Mouse (Mus musculus): ENCODE measurements at regions not wholly inside any gene's neighbourhood (a gene's known extent, or its start where the extent isn't known, plus 50 kb on each side); places are given as distances from the start of the nearest gene placed in this dataset.

DNA sequence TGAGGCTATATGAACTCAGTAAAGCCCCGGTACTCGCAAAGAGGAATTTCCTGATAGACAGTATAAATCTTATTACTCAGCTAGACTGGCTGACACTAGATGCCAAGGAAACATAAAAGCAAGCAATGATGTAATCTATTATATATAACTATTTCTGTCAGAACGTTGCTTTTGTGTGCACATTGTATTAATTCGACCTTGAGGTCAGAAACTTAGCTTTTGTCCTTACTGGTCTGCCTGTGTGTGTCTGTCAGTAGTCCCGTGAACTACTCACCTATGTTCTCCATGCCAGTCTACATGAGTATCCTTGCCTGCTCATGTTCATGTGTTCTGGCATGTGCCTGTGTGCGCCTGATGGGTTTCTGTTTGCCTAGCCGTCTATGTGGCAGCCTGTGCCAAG, 70.5 kb downstream of the Tmx1 start:
- DNase-seq (ENCODE audit: extremely low read depth, insufficient read length, low spot score), result no peak

DNA sequence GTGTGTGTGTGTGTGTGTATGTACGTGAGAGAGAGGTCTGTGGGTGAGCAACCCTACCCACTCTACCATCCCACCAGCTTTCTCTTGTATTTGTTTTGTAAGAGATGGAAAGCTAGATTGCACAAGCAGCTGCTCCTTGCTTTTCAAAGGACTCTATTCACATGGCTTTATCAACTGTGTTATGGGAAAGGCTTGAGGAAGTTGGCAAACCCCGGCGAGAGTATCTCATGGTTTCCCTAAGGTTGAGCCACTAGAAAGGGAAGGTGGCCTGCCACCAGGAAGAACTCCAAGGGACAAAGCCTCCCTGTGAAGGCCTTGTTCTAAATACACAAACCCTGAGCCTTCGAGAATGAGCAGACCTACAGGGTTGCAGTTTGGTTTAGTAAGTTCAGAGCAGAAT, 71.8 kb downstream of the Tmx1 start:
- no peak for DNase-seq (ENCODE audit: extremely low read depth, insufficient read length, low spot score)

DNA sequence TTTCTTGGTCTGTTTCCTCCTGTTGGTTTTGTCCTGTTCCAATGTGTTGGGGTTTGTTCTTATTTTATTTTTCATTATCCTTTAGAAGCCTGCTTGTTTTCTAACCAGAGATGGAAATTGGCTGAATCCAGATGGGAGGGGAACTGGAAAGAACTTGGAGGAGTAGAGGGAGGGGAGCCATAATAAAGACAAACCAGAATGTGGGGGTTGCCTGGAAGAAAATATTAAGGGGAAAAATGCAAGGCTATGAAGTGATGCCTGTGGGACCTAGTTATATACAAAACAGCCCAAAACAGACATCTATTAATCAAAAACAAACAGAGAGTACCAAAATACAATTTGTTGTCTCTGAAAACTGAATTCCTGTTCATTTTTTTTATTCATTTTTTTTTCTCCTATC, 78.8 kb downstream of the Tmx1 start:
- DNase-seq (ENCODE audit: extremely low read depth, insufficient read length, low spot score), result no peak

DNA sequence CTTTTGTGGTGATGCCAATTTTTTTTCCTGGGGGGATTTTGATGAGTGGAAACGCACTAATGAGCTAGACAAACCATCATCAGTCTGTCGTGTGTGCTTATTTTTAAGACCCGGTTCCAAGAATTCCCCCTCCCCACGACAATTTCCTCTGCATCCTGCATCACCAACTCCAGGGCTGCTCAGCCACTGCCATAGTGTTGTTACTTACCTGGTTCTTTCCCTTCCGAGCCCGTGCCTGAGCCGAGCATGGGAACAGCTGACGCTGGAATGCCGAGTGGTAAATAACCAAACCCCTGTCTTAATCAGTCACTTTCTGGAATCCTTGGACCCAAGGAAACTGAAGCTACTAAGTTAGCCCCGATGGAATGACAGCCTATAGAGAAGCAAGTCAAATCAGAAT, 79.3 kb downstream of the Tmx1 start:
- no peak for DNase-seq (ENCODE audit: extremely low read depth, insufficient read length, low spot score)

DNA sequence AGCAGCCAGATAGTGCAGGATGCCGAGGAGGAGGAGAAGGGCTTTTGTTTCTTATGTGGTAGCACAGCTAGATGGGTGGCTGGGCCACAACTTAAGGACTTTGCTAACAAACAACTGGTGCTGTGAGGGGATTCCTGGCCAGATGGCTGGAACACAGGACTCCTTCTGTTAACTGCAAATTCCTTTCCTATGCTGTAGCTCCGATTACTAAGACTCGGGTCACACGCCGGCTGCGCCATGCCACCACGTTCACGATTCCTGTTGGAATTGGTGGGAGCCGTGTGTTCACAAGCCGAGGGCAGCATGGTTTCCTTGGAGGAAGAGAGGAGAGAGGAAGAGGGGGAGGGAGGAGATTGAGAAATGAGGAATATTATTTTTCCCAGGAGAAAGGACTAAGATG, 79.9 kb downstream of the Tmx1 start:
- DNase-seq (ENCODE audit: extremely low read depth, insufficient read length, low spot score), result peak; percentile 16

DNA sequence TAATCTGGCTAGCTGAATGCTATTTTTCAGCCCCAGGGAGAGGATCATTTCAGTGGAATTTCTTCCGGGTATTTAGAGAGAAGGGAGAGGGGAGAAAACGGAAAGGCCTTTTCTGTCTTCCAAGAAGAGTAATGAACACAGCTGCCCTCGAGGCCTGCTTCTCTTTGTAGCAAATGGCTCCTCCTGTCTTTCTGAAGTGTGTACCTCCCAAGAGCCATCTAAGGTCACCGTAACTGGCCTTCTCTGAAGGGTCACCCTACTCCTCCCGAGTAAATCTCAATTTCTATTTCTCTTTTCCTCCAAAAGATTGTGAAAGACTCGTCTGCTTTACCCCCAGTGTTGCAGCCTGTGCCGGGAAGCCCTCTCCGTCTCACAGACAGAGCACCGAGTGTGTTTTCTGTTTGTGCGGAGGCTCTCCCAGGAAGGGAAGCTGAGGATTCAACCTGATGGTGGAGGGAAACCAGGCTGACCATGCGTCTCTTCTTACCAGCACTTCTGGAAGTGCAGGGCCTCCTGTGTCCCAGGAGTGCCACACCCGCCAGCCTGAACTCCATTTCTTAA, 80.6 kb downstream of the Tmx1 start:
- DNase-seq (ENCODE audit: extremely low read depth, insufficient read length, low spot score), result no peak

DNA sequence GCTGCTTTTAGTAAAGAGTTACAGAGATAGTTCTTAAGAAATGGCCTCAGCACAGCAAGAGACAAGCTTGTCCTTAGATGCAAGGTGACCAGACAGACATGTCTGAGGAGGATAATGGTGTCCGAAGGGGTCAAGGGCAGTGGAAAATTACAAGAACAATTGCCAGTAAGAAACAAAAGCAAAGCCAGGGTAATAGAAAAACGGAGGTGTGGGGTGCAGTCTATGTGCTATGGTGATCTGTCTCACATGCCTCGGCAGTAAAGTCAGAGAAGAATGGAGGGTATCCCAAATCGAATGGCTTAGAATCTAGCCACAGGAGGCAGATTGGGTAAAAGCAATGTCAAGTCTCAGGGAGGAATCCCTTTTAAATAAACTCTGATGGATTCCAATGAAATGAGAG, 86.2 kb downstream of the Tmx1 start:
- DNase-seq (ENCODE audit: extremely low read depth, insufficient read length, low spot score), result no peak

DNA sequence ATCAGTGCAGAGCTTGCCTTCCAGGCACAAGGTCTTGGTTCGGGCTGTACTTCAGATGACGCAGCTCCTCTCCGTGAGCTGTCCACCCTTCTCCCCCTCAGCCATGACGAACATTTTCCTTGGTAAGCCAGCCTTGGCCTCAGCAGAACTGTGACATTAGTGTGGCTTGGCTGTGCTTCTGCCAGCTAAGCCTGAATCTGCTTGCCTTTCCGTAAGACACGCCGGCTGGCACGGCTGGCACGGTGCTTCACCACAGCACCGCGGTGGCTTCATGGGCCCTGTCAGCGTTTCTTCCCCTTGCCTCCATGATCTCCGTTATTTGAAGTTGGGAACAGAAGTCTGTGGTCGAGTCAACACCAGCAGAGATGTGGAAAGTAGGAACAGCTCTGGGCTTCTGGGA, 87.0 kb downstream of the Tmx1 start:
- no peak for DNase-seq (ENCODE audit: extremely low read depth, insufficient read length, low spot score)

DNA sequence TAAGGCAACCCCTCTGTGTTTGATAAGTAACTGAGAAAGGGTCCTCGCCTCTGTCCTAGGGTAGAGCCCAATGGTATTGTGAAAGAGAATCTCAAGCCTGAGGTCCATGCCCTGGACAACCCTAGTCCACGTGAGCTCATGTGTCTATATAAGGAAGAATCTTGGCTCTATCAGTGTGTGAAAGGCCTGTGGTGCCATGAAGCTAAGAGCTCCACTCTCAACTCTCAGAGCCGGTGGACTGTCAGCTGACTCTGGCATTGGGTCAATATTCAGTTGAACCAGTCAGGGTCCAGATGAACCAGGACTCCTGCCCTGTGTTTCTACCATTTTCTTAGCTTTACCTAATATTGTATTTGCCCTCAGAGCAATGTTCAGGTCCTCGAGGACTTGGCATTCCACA, 88.5 kb downstream of the Tmx1 start:
- no peak for DNase-seq (ENCODE audit: extremely low read depth, insufficient read length, low spot score)

DNA sequence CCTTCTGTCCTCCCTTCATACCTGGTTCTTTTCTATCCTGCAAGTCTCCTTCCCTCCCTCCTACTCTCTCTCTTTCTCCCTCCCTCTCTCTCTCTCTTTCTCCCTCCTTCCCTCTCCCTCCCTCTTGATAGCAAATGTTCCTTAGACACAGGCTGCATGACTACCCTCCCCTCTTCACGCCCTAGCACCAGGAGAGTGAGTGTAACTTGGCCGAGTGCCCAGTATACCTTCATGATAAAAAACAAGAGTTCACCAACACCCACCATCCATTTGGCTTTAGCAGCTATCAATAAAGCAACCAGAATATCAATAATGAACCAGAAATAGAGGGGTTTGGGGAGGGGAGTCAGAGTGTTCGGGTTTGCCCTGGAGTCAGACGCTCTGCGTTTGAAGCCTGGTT, 90.4 kb downstream of the Tmx1 start:
- DNase-seq (ENCODE audit: extremely low read depth, insufficient read length, low spot score), result no peak

DNA sequence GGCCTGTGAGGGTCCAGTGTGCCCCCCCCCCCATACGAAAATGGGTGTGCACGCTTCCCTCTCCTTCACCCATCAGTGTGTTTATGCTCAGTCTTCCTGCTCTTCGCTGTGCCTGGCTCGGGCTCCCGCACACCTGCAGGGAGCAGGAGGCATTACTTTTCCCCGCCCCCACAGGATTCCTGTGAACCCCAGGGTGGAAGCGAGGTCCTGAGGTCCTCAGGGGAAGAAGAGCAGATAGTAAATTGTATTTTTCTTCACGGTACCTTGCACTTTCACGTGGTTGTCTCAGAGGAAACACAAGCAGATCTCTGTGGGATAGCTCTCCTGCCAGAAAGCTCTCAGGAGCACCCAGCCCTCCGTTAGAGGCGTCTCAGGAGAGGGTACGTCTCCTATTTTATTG, 91.4 kb downstream of the Tmx1 start:
- no peak for DNase-seq (ENCODE audit: extremely low read depth, insufficient read length, low spot score)

DNA sequence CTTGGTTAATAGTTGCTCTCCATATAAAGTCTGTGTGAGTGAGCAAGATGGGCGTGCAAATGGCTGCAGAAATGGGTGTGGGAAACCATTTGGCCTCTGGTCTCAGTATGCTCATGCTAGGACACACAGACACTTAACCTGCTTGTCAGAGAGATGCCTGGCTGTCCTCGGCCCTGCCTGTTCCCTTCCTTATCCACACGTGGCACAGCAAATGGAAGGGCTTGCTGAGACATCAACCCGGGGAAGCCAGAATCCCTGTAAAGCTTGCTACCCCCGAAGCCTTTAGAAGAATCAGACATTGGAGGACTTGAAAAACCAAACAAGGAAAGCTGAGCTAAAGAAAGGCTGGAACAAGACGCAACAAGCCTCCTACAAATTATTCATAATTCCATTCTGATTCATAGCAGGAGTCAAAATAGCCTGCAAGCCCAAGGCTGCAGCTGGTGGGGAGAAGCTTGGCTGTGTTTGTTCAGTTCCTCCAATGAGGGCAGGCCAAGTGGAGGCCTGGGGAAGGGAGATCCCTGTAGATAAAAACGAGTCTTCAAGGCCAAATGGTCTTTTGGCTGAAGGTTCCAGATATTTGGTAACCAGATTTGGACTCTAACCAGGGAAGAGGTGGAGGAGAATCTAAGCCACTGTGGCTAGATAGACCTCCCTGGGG, 92.1 kb downstream of the Tmx1 start:
- DNase-seq (ENCODE audit: extremely low read depth, insufficient read length, low spot score), result peak; percentile 36

DNA sequence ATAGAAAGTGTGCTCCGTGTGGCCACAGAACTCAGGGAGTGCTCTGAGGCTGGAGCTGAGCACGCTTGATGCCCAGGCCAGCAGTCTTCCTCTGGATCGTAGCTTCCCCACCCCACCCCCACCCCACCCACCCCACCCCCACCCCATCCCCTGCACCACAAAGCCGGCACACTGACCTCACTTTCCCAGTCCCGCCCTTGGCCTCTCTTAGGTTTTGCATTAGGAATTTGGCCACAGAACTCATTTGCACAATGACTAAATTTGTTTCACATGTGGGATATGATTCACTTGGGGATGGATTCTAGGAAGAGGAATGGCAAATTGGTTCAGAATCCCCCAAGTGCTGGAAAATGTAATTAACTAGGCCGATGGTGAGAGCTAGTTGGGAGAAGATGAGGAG, 94.3 kb downstream of the Tmx1 start:
- no peak for DNase-seq (ENCODE audit: extremely low read depth, insufficient read length, low spot score)

DNA sequence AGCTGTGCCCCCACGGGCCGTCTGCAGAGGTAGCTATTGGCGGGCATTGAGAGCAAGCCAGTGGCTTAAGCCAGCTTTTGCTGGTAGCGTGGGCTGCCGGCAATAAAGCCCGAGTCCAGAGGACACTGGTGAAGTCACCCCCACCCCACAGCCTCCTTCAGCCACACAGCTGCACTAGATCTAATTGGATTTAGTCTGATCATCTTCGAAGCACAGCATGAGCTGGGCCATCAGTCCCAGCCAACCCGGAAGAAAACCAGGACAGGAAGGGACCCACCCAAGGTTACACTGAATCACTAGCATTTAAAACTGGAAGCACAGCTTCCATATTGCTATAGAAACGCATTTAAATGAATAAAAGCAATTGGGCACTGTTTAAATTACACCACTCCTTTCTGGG, 96.4 kb downstream of the Tmx1 start:
- DNase-seq (ENCODE audit: extremely low read depth, insufficient read length, low spot score), result no peak

DNA sequence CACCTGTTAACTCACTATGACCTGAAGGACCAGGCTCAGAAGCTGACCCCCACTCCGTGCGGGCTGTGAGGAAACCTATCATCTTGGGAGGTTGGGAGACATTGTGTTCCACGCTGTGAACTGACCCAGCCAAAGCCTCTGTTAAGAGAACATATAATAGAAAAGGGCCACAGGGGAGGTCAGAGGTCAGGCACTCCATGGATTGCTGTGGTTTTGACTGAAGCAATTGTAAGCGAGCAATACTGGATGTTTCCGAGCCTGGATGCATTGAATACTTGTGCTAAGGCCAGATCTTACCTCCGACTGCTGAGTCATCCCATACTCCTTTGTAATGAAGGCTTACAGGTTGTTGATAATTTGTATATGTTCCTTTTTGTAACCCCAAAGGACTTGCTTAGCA, 101.0 kb downstream of the Tmx1 start:
- DNase-seq (ENCODE audit: extremely low read depth, insufficient read length, low spot score), result peak; percentile 32

DNA sequence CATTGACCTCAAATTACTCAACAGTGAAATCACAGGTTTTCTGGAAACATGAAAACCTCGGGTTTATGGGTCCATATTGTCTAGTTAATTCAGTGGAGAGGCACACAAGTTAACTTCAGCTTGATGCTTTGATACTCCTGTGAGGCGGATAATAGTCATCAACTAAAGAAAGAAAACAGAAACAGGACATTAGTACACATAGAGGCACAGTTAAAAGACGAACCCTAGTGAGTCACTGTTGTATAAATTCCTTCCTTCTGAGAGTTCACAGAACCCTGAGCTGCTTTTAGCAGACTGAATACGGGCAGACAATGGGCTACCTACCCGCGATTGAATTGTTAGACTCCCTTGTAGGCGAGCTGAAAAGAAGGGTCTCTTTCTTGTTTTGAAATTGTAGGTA, 101.7 kb downstream of the Tmx1 start:
- peak; percentile 25 for DNase-seq (ENCODE audit: extremely low read depth, insufficient read length, low spot score)

DNA sequence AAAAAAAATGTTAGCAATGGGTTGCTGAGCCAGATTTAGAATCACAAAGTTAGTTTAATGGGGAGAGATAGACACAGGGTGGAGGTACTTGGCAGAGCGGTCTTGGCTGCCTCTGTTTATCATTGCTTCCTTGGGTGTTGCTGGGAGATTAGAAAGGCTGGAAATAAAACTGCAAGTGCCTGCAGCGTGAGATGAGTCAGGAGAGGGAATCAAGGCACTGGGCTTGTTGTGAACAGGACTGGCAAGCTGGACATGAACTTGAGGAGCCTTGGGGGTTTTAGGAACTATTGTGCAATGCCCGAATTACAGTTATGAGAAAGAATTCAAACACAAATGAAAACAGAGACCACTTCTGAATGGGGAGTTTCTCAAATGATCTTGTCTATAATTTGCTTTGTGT, 102.8 kb downstream of the Tmx1 start:
- DNase-seq (ENCODE audit: extremely low read depth, insufficient read length, low spot score), result peak; percentile 13

DNA sequence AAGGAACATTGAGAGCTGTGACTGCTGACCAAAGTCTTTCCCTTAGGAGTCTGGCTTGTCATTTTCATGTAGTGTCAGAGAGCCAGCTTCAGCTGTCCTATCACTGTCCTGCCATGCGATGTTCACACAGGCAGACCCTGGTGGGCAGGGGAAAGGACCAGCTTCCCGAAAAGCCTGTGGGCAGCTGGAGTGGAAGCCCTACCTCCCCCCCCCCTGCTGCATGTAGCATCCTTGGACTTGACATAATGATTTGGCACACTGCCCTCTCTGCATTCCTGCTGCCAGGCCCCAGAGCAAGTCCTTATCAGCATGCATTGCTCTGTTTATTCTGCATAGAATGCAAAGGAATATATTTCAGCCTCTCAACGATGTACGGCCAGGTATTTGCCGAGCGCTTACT, 103.9 kb downstream of the Tmx1 start:
- DNase-seq (ENCODE audit: extremely low read depth, insufficient read length, low spot score), result no peak

DNA sequence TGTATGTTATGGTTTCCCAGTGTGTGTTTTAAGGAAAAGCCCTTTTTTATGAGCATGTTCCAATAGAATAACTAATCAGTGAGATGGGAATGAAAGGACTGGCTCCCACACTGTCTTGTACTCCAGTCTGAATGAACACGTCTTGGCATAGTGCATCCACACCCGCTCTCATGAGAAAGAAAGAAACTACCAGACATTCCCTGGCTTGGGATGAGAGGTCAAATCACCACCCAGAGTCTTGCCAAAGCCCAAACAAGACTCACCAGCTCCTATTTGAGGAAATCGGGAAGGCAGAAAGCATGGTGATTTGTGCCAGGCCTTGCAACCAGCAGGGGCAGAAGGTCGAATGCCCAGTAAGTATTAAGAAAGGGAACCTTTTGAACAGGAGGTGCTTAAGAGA, 110.6 kb downstream of the Tmx1 start:
- no peak for DNase-seq (ENCODE audit: extremely low read depth, insufficient read length, low spot score)

DNA sequence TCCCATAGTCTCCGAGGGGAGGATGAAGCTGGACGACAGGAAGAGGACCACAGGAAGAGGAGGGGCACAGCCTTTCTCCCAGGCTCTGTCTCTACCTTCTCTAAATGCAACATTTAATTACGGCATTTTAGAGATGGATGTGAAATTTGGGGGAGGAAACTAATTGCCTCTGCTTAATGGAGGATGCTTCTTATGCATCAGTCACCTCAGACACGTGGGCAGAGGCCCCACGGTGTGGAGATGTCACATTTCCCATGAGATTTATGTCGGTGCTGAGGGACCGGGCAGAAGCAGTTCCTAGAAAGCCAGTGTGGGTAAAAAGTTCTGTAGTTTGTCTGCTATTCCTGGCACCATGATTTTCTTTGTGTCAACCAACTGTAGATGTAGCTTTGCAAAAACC, 122.8 kb downstream of the Tmx1 start:
- no peak for DNase-seq (ENCODE audit: extremely low read depth, insufficient read length, low spot score)

DNA sequence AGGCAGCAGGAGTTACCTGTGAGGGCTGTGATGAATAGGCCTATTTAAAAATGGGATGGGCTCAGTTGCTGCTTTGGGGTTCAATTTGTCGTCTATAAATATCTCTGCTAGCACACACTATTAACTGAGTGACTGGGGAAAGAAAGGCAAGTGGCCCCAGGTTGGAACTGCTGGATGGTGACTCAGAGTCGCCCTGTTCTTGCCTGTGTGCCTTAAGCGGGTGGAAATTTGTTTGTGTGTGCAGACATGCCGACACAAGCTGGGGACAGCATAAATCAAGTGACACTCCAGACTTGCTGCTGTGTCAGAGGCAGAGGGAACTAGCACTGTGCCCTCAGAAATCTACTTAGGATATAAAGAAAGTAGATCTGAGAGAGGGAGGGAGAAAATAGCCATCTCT, 124.9 kb downstream of the Tmx1 start:
- DNase-seq (ENCODE audit: extremely low read depth, insufficient read length, low spot score), result no peak

DNA sequence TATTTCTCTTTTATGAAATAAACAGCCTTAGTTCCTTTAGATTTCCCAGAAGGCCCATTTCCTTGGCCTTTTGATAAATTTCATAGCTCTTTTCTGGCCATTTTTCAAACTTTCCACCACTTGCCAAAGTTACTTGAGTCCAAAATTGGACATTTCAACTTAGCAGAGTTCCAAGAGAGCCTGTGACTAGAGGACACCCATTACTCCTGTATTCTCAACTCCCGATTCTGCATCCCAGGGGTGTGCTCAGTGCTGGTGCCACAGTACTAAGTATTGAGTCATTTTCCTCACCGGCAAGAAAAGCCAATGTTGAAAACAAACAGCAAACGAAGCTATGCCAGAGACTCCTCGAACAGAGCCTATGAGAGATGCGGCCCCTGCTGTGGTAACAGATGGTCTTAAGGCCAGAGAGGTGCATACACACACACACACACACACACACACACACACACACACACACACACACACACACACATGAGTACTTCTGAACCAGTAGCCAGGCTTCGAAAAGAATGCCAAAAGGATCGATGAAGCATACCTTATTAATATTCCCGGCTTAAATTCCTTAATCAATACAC, 126.5 kb downstream of the Tmx1 start:
- no peak for DNase-seq (ENCODE audit: extremely low read depth, insufficient read length, low spot score)

DNA sequence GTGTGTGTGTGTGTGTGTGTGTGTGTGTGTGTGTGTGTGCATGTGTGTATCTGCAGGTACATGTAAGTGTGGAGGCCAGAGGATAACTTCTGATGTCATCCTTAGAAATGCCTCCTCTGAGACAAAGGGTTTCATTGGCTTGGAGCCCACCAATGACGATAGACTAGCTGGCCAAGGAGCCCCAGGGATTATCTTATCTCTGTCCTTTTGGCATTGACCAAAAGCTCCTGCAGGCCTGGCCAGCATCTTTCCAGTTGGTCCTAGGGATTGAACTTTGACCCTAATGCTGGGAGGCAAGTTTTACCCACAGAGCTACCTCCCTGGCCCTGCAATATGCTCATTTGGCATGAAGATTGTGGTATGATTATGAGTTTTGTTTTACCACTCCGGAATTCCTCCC, 133.3 kb downstream of the Tmx1 start:
- no peak for DNase-seq (ENCODE audit: extremely low read depth, insufficient read length, low spot score)
